Mouse (Mus musculus) heart, embryonic 16.5 days (tissue): ENCODE measurements at regions not wholly inside any gene's neighbourhood (a gene's known extent, or its start where the extent isn't known, plus 50 kb on each side); places are given as distances from the start of the nearest gene placed in this dataset.
A peak's percentile ranks its signal among the peaks of the same experiment; 100 is the strongest.
"Not testable (repeated sequence)": the region's sequence is repeated elsewhere in the genome, so short reads cannot be mapped to it uniquely, and the experiment has no call there.

Source experiments
- ATAC-seq: fragments of 200-750 bp; cut with Nextera tagmentation; replicated peaks from 2 replicates; pipeline ENCODE4 v1.8.0; 2017; ENCODE audit warnings: moderate number of reproducible peaks; ENCODE audit not compliant: insufficient read depth, low FRiP score; ENCODE audit errors: extremely low read depth
- H3K27ac ChIP-seq: fragments of 300-500 bp; sonication (generic); 2 replicates; pipeline ENCODE4 v1.5.1; 2014; ENCODE audit warnings: mild to moderate bottlenecking, low read length, control low read depth, moderate library complexity
- H3K27me3 ChIP-seq: fragments of 300-500 bp; sonication (generic); 2 replicates; pipeline ENCODE4 v1.6.1; 2014; ENCODE audit warnings: low read length, mixed read lengths; ENCODE audit not compliant: control insufficient read depth, insufficient read depth
- H3K36me3 ChIP-seq: fragments of 300-500 bp; sonication (generic); 2 replicates; pipeline ENCODE4 v1.6.1; 2014; ENCODE audit not compliant: control insufficient read depth, insufficient read depth
- H3K4me1 ChIP-seq: fragments of 300-500 bp; sonication (generic); 2 replicates; pipeline ENCODE4 v1.6.1; 2014; ENCODE audit warnings: low read length, mixed read lengths; ENCODE audit not compliant: control insufficient read depth, insufficient read depth
- H3K4me2 ChIP-seq: fragments of 300-500 bp; sonication (generic); 2 replicates; pipeline ENCODE4 v1.6.1; 2014; ENCODE audit warnings: low read depth, mild to moderate bottlenecking, control low read depth, low read length
- H3K4me3 ChIP-seq: fragments of 300-500 bp; sonication (generic); 2 replicates; pipeline ENCODE4 v1.5.1; 2014; ENCODE audit warnings: mild to moderate bottlenecking, control low read depth, low read length
- H3K9ac ChIP-seq: fragments of 300-500 bp; sonication (generic); 2 replicates; pipeline ENCODE4 v1.6.1; 2014; ENCODE audit warnings: low read length, control low read depth
- H3K9me3 ChIP-seq: fragments of 300-500 bp; sonication (generic); replicated peaks from 2 replicates; pipeline ENCODE4 v1.6.1; 2016; ENCODE audit warnings: low read length; ENCODE audit not compliant: control insufficient read depth
- whole genome bisulfite sequencing: fragments of 180-500 bp; shearing (Covaris S2); extraction: QIAGEN DNeasy Blood & Tissue Kit; methylation state at CpG from one replicate; pipeline ENCODE4 v1.1.7; 2014; 5-methylcytosine and 5-hydroxymethylcytosine counted together

DNA sequence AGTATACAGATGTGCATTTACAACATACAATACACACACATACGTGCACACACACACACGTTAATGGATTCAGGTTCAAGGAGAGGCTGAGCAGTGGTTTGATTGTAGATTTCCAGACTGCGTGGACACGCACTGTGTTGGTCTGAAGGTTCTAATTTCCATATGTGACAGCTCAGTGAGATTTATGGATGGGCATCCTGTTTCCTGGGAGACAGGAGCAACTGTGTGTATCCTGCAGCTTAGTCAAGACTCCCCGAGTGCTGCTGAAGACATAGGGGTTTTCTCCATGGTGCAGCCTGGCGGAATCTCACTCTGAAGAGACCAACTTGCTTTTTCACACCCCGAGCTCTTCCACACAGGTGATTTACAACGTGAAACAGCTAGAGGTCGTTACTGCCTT is 119.3 kb upstream of the Foxk1 start:
- peaks cover 9% of the 10 kb centered on the region for H3K9me3 ChIP-seq
- H3K36me3 ChIP-seq: no peaks in the 10 kb centered on the region
- H3K9ac ChIP-seq: no peak overlapping the region
- 75% methylated on average over 9 of the region's 9 CpGs for whole genome bisulfite sequencing
- H3K27ac ChIP-seq: no peak overlapping the region
- ATAC-seq: no peak
- H3K4me3 ChIP-seq: no peak overlapping the region
- no peaks in the 10 kb centered on the region for H3K27me3 ChIP-seq
- H3K4me2 ChIP-seq: no peak overlapping the region
- no peaks in the 10 kb centered on the region for H3K4me1 ChIP-seq

DNA sequence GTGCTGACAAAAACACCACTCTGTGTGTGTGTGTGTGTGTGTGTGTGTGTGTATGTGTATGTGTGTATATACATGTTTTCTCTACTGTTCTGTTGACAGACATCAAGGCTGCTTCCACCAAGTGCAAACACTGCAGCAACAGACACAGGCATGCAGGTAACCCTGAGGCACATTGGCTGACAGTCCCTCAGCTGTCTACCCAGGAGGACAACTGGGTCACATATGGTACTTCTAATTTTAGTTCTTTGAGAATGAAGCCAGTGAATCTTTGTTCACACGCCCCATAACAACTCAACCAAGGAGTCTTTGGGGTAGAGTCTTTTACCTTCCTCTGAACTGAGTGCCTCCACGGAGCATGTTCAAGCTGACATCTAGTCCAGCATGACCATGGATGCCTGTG is 113.3 kb upstream of the Foxk1 start:
- 68% methylated on average over 2 of the region's 2 CpGs for WGBS
- H3K4me1 ChIP-seq: no peaks in the 10 kb centered on the region
- ATAC-seq: no peak
- H3K9me3 ChIP-seq: peaks cover 18% of the 10 kb centered on the region
- no peak overlapping the region for H3K4me2 ChIP-seq
- H3K9ac ChIP-seq: no peak overlapping the region
- H3K4me3 ChIP-seq: no peak overlapping the region
- H3K36me3 ChIP-seq: no peaks in the 10 kb centered on the region
- H3K27me3 ChIP-seq: no peaks in the 10 kb centered on the region
- no peak overlapping the region for H3K27ac ChIP-seq

DNA sequence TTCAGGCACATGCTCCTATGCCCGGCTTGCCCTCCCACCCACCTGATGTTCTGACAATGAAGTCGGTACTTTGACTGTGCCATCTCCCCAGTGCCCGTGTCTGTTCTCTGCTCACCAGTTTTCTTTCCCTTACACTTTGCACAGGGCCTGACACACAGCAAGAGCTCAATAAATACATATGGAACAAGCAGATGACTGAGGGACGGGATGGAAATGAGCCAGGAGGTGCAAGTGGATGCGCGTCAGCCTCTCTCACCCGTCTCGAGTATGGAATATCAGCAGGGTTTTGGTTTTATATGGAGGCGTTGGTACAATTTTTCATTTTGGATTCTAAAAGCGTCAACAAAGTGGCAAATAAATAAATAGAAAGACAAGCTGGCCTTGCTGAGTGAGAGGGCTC is 109.8 kb upstream of the Foxk1 start:
- Histone ChIP-seq H3K27me3 (no peaks in the 10 kb centered on the region), H3K4me2 (no peak overlapping the region), H3K4me3 (no peak overlapping the region), H3K9me3 (peaks cover 11% of the 10 kb centered on the region), H3K9ac (no peak overlapping the region), H3K27ac (no peak overlapping the region), H3K36me3 (no peaks in the 10 kb centered on the region), H3K4me1 (no peaks in the 10 kb centered on the region)
- no peak for ATAC-seq
- WGBS: 85% methylated on average over 10 of the region's 10 CpGs

DNA sequence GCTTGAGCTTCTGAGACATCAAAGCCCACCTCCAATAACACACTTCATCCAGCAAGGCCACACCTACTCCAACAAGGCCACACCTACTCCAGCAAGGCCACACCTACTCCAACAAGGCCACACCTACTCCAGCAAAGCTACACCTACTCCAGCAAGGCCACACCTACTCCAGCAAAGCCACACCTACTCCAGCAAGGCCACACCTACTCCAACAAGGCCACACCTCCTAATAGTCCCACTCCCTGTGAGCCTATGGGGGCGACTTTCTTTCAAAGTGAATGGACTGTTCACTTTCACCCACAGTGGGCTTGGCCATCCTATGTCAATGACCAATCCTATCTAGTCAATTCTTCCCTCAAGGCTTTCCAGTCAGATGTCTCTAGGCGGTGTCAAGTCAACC is 104.9 kb upstream of the Foxk1 start:
- not testable (repeated sequence) for H3K36me3 ChIP-seq, H3K4me1 ChIP-seq, H3K9me3 ChIP-seq, H3K9ac ChIP-seq, H3K27ac ChIP-seq, H3K4me2 ChIP-seq, H3K4me3 ChIP-seq, H3K27me3 ChIP-seq, ATAC-seq
- 85% methylated on average over 2 of the region's 2 CpGs for WGBS

DNA sequence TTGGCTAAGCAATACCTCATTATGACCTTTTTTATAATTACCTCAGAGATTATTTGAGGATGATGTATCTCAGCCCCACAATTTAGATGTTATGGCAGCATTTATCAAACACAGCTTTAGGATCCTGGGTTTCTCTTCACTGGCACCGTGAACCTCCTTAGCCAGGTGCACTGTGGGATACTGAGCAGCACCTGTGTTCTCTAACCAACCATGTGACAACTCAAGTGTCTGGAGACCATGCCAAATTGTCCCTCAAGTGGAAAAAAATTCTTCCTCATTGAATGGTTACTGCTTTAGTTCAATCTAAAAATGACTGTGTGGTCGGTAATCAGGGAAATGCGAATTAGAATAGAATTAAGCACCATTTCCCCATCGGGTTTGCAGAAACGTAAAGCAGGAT is 101.7 kb upstream of the Foxk1 start:
- no peak overlapping the region for H3K4me2 ChIP-seq

DNA sequence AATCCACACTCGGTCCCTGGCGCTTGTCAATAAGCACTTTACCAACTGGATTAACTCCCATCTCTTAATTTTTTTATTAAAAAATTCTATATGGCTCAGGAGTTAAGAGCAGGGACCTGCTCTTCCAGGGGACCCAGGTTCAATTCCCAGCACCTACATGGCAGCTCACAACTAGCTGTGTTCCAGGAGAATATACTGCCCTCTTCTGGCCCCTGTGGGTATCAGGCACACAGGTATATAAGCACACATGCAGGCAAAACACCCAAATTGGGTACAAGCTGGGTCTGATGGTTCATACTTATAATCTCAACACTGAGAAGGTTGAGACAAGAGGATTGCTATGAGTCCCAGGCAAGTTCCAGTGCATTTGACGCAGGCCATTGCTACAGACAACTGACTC is 92.8 kb upstream of the Foxk1 start:
- Histone ChIP-seq H3K4me2 (no peak overlapping the region), H3K9me3 (peaks cover 11% of the 10 kb centered on the region), H3K4me1 (no peaks in the 10 kb centered on the region), H3K36me3 (no peaks in the 10 kb centered on the region), H3K27ac (no peak overlapping the region), H3K9ac (no peak overlapping the region), H3K27me3 (no peaks in the 10 kb centered on the region), H3K4me3 (no peak overlapping the region)
- ATAC-seq: no peak
- WGBS: 96% methylated on average over 3 of the region's 3 CpGs

More for the DNA sequence above, 101.7 kb upstream of the Foxk1 start:
- Histone ChIP-seq H3K4me3 (no peak overlapping the region), H3K36me3 (no peaks in the 10 kb centered on the region), H3K27me3 (no peaks in the 10 kb centered on the region), H3K9ac (no peak overlapping the region), H3K9me3 (no peaks in the 10 kb centered on the region), H3K4me1 (no peaks in the 10 kb centered on the region), H3K27ac (no peak overlapping the region)
- WGBS: 84% methylated on average over 5 of the region's 5 CpGs
- no peak for ATAC-seq

DNA sequence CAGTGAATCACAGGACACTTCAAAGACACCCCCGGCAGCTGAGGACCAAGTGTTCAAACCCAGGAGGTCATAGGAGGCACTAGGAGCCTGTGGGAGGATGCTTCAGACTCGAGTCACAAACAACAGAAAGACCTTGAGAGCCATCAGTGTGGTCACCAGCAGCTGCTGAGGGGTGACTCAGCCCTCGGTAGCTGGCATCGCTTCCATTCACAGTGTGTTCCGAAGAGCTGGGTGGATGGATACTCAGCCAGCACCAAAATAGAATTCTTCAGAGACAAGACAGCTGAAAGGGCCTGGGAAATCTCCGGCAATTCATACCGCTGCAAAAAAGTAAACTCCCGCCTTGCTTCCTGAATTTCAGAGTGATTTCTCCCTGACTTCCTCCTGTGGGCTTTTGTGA is 87.4 kb upstream of the Foxk1 start:
- no peak for ATAC-seq
- 29% methylated on average over 8 of the region's 8 CpGs for WGBS

DNA sequence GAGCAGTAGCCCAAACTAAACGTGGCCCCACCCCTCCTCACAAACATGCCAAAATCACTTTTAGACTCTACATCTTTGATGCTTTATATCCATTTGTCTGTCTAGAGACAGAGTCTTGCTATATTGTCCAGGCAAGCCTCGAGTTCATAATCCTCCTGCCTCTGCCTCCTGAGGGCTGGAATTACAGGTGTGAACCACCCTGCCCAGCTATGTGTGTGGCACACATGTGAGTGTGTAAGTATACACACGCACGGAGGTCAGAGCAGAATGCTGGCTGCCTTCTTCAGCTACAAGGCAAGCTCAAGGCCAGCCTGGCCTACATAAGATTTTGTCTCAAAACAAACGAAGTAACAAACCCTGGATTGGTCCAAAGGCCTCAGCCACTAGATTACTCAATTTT is 86.8 kb upstream of the Foxk1 start:
- no peak overlapping the region for H3K4me3 ChIP-seq
- no peak overlapping the region for H3K27ac ChIP-seq
- no peaks in the 10 kb centered on the region for H3K36me3 ChIP-seq
- H3K9me3 ChIP-seq: no peaks in the 10 kb centered on the region
- H3K4me1 ChIP-seq: 0 out of 2 replicates have a peak, but pooled peaks cover 2% of the 10 kb centered on the region
- H3K9ac ChIP-seq: no peak overlapping the region
- no peak overlapping the region for H3K4me2 ChIP-seq
- 69% methylated on average over 5 of the region's 5 CpGs for WGBS
- ATAC-seq: no peak
- H3K27me3 ChIP-seq: no peaks in the 10 kb centered on the region

More for the DNA sequence above, 87.4 kb upstream of the Foxk1 start:
- Histone ChIP-seq H3K9me3 (no peaks in the 10 kb centered on the region), H3K4me3 (no peak overlapping the region), H3K4me1 (0 out of 2 replicates have a peak, but pooled peaks cover 2% of the 10 kb centered on the region), H3K27me3 (no peaks in the 10 kb centered on the region), H3K36me3 (no peaks in the 10 kb centered on the region), H3K4me2 (no peak overlapping the region), H3K9ac (no peak overlapping the region), H3K27ac (no peak overlapping the region)

DNA sequence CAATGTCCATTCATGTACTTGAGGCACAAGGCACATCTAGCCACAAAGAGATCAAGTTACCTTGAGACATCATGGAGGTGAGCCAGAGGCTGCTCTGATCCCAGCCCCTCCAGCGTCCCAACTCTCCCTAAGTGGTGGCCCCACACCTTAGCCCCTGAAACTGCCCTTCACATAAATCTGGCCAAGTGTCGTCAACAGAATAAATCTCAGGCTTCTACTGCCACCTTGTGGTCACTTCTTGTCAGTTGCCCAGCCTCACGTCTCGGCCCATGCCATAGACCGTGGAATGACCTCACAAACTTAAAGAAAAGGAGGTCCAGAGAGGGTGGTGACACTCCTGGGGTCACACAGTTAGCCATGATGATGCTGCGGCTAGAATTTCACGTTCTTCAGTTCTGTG is 82.0 kb upstream of the Foxk1 start:
- no peaks in the 10 kb centered on the region for H3K4me1 ChIP-seq
- H3K9ac ChIP-seq: no peak overlapping the region
- no peaks in the 10 kb centered on the region for H3K9me3 ChIP-seq
- no peak overlapping the region for H3K27ac ChIP-seq
- H3K4me2 ChIP-seq: no peak overlapping the region
- peak; percentile 63 for ATAC-seq
- H3K27me3 ChIP-seq: no peaks in the 10 kb centered on the region
- H3K36me3 ChIP-seq: no peaks in the 10 kb centered on the region
- 7% methylated on average over 7 of the region's 7 CpGs for WGBS
- no peak overlapping the region for H3K4me3 ChIP-seq

DNA sequence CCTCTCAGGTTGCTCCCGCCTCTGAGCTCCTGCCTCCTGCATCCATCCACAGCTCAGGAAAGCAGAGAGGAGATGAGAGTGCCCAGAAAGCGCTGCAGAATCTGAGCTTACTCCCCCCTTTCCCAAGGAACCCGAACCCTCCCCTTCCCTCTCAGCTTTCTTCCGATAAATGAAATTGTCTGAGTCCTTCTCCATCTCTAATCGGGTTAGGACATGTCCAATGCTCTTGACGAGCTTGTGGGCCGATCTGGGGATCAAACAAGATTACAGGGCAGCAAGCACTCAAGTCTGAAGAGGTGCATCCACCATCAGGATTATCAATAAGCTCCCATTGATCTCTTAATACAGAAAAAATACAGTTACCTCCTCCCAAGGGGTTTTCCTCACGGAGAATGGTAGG is 80.0 kb upstream of the Foxk1 start:
- Histone ChIP-seq H3K27ac (no peak overlapping the region), H3K9me3 (no peaks in the 10 kb centered on the region)

More for the DNA sequence above, 80.0 kb upstream of the Foxk1 start:
- H3K36me3 ChIP-seq: no peaks in the 10 kb centered on the region
- no peak overlapping the region for H3K4me3 ChIP-seq
- WGBS: 73% methylated on average over 8 of the region's 8 CpGs
- H3K9ac ChIP-seq: no peak overlapping the region
- H3K27me3 ChIP-seq: no peaks in the 10 kb centered on the region
- H3K4me2 ChIP-seq: no peak overlapping the region
- H3K4me1 ChIP-seq: no peaks in the 10 kb centered on the region
- no peak for ATAC-seq
